Mouse (Mus musculus) bone marrow, adult 2 months (tissue): Measurements from ENCODE around the gene Gpc1. TPM values are rescaled to one million over a fixed set of nuclear protein-coding genes. Genes with fewer than 3 reads are reported as not detected.

Experiments
- H3K27ac ChIP-seq: fragments of 200-500 bp; 2 replicates; pipeline ENCODE4 v1.5.1; 2012; ENCODE audit warnings: low read depth, mild to moderate bottlenecking, control low read depth, inconsistent platforms, low read length; ENCODE audit not compliant: control insufficient read depth, poor library complexity, insufficient read depth
- H3K4me1 ChIP-seq: fragments of 200-500 bp; 2 replicates; pipeline ENCODE4 v1.6.1; 2011; ENCODE audit warnings: low read length; ENCODE audit not compliant: control insufficient read depth, insufficient read depth
- H3K4me3 ChIP-seq: fragments of 200-500 bp; replicated peaks from 2 replicates; pipeline ENCODE3; 2011; ENCODE audit warnings: mild to moderate bottlenecking, low read depth, low read length, control low read depth; ENCODE audit not compliant: control insufficient read depth
- CTCF ChIP-seq: fragments of 200-500 bp; IDR thresholded peaks from 2 replicates; pipeline ENCODE4 v1.5.1; 2011; ENCODE audit warnings: low read length, control low read depth; ENCODE audit not compliant: control insufficient read depth, insufficient read depth
- POLR2A ChIP-seq: fragments of 200-500 bp; IDR thresholded peaks from 2 replicates; pipeline ENCODE4 v1.6.1; 2011; ENCODE audit warnings: low read depth, mild to moderate bottlenecking, control low read depth, low read length, borderline replicate concordance; ENCODE audit not compliant: control insufficient read depth
- WGBS: fragments of 180-500 bp; shearing (Covaris S2); methylation state at CpG from one replicate; pipeline ENCODE4 v1.1.7; 2018; 5-methylcytosine and 5-hydroxymethylcytosine counted together
- polyA plus RNA-seq: library from polyadenylated mRNA; stranded (reverse); fragments of >200 nt; gene quantifications from 2 replicates; pipeline ENCODE4 v1.2.4, GENCODE M21; 2011; ENCODE audit warnings: low replicate concordance; ENCODE audit not compliant: missing spikeins, insufficient read depth, insufficient read length

The Gpc1 gene
- polyA plus RNA-seq, 1 experiment = 21.8 TPM

DNA sequence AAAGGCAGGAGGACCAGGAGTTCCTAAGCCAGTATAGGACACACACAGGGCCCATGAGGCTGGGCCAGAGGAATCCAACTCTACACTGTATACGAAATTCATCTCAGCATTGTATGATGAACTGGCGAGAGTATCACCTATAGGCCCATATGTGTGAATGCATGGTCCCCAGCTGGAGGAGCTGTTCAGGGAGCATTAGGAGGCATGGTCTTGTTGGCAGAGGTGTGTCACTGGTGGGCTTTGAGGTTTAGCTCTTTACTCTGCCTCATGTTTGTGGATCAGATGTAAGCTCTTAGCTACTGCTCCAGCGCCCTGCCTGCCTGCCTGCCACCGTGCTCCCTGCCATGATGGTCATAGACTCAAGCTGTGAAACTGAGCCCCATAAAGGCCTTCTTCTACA, 31.8 kb downstream of the Gpc1 start:
- no peak for TF ChIP-seq POLR2A
- TF ChIP-seq CTCF = no peak
- Histone ChIP-seq H3K27ac (no peak overlapping the region), H3K4me1 (no peaks in the 10 kb centered on the region; the same call in 1 of the 2 replicates), H3K4me3 (no peak overlapping the region)
- WGBS = 79% methylated on average over 4 of the region's 4 CpGs

DNA sequence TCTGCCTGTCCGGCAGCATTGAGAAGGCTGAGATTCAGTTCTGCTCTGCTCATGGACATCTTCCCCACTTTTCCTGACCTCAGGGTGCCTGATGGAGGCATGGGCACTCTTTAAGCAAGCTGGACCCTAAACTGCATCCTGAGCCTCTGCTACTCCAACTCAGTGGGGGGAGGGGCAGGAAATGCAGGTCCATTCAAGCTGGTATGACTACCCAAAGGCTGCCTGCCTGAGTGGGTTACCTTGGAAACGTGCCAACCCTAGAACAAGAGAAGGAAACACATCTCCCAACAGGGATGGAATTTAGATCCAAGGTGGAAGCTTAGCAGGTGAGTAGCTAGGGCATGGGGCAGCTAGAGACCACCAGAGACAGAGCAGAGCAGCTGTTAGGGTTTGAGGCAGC, 34.7 kb downstream of the Gpc1 start:
- no peak for TF ChIP-seq CTCF
- TF ChIP-seq POLR2A = no peak
- WGBS = 58% methylated on average over 2 of the region's 2 CpGs
- Histone ChIP-seq H3K4me3 (no peak overlapping the region), H3K27ac (no peak overlapping the region), H3K4me1 (no peaks in the 10 kb centered on the region)

DNA sequence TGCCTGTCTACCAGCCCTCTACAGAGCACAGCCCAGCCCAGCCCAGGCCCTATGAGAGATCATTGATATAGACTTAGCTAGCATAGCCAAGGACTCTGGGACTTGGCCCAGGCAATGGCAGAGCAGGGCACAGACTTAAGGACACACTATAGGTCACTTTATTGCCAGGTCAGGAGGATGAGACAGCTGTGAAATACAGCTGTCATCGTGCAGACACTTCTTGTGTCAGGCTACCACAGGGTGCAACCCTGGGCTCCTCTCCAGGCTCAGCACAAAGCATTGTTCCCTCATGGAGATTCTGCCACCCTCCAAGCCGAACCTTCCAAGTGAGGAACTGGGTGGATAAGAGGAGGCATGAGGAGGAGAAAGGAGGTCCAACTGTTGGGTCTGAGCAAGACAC, 38.5 kb downstream of the Gpc1 start:
- Histone ChIP-seq H3K4me3 (no peak overlapping the region), H3K4me1 (no peaks in the 10 kb centered on the region), H3K27ac (no peak overlapping the region)
- no peak for TF ChIP-seq CTCF
- TF ChIP-seq POLR2A = no peak
- 77% methylated on average over 2 of the region's 2 CpGs for WGBS

DNA sequence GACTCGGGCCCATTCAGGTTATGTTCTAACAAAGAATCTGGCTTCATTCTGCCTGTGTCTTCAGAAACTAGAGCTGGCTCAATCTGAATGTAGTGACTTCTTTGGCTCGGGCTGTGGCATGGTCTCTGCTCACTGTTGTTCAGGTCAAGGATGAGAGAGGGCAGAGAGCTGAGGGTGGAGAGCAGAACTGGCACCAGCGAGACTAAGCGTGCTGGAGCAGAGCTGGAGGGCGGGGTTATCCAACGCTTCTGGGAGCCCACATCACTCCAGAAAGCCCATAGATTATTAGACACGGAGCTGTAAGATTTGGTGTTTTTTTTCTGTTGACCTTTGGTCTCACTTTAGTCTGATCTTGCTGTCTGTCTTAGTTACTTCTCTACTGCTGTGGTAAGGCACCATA, 41.2 kb downstream of the Gpc1 start:
- no peak overlapping the region for H3K27ac ChIP-seq
- TF ChIP-seq CTCF = no peak
- H3K4me1 ChIP-seq = no peaks in the 10 kb centered on the region
- H3K4me3 ChIP-seq = no peak overlapping the region
- 80% methylated on average over 7 of the region's 7 CpGs for WGBS

DNA sequence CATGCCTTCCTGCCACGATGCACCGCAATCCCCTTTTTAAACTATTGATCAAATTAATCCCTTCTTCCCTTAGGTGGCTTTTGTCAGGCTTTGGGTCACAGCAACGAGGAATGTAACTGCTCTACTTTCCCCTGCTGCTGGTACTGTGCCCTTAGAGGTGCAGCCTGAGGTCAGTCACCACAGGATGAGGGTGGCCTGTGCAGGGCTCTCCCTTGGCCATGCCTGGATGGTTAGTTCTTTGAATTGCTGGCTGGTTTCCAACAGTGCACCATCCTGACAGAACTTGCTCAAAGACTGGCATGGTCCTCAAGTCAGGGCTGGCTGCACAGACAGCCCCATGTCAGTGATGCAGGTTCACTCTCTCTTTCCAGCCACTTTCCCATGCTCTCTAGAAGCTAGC, 42.6 kb downstream of the Gpc1 start:
- H3K4me1 ChIP-seq = no peaks in the 10 kb centered on the region
- no peak overlapping the region for H3K4me3 ChIP-seq
- 87% methylated on average over 3 of the region's 3 CpGs for WGBS
- no peak overlapping the region for H3K27ac ChIP-seq
- TF ChIP-seq CTCF (no peak), POLR2A (no peak)

DNA sequence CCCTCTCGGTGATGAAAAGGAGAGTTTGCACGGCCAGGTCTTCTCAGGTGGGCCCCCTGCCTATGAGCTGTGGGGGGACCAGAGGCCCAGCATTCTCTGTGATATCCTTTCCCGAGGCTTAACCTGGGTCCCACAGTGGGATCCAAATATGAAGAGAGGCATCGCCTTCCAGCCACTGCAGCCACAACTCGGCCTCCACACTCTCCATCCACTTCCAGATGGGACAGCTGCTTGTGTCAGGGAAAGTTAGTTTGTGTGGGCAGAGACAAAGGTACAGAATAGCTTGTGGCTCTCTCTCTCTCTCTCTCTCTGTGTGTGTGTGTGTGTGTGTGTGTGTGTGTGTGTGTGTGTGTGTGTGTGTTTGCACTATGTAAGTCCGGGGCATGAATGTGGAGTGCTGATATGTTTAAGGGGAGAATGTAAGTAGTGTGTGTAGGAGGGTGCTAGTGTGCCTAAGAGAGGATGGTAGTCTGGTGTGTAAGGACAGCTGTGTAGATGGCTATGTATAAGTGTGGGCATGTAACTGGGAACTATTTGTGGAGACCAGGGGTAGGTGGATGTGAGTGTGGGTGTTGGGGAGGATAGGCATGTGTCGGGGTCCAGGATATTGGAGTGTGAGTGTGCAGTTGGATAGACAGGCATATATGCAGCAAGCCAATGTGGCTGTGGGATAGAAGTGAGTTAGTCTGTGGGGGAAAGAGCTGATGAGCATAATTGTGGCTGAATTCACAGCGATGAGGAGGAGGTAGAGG, 44.1 kb downstream of the Gpc1 start:
- 71% methylated on average over 8 of the region's 8 CpGs for WGBS
- Histone ChIP-seq H3K27ac (no peak overlapping the region), H3K4me3 (no peak overlapping the region), H3K4me1 (no peaks in the 10 kb centered on the region)
- TF ChIP-seq POLR2A (no peak), CTCF (no peak)

DNA sequence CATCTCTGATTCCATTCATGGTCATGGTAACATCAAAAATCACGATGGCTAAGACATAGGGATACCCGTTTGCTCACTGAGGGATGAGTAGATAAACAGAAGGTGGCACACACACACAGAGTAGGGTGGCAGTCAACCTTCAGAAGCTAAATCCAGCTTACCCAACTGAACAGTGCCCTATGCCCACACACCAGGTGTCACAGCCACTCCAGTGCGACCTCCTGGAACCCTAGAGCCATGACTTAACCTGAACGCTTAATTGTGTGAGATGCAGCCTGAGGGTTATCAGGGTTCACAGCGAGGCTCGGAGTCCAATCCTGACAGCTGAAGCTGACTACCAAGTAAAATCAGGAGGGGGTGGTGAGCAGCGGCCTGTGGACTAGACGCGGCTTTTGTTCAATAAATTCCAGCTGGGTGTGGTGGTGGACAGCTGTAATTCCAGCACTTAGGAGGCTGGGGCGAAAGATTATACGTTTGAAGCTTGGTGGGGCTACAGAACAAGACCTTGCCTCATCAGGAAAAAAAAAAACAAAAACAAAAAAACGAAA, 46.1 kb downstream of the Gpc1 start:
- H3K27ac ChIP-seq = no peak overlapping the region
- no peak for TF ChIP-seq POLR2A
- no peak overlapping the region for H3K4me3 ChIP-seq
- WGBS = 75% methylated on average over 12 of the region's 12 CpGs
- H3K4me1 ChIP-seq = no peaks in the 10 kb centered on the region

DNA sequence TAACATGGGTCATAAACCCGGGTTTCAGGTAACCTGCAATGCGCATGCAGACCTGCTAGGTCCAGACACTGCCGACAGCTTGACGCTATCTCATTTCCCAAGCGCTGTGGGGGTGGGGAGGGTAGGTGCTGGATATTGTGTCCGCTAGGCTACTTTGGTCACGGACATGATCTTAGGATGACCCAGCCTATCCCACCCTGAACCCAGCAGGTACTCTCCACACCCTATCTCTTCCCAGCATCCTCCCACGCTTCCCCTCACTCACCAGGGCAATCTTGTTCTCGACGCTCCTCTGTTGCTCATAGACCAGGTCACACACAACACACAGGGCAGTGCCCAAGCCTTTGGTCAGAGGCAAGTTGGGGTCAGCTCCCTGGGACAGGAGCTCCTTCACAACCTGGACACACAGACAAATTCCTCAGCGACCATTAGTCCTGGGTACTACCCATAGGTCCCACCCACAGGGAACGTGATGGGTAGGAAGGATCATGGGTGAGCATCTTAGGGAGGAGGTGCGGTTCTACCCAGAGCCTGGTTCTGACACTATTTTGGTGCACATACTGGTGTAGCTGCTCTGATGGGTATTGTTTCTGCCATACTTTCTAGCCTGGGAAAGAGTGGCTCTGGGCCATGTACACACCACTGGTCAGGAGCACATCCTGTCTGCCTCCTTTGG, 46.8 kb downstream of the Gpc1 start:
- H3K27ac ChIP-seq = no peak overlapping the region

More for the DNA sequence above, 46.8 kb downstream of the Gpc1 start:
- TF ChIP-seq POLR2A (no peak), CTCF (no peak)
- 79% methylated on average over 13 of the region's 13 CpGs for WGBS
- H3K4me3 ChIP-seq = no peak overlapping the region
- H3K4me1 ChIP-seq = no peaks in the 10 kb centered on the region
